Mouse (Mus musculus) lung, adult 2 months (tissue): ENCODE results near the gene Fh1. TPM values are rescaled to one million over a fixed set of nuclear protein-coding genes. Genes with fewer than 3 reads are reported as not detected.

Source experiments
- DNase-seq: peaks from one replicate; pipeline ENCODE4 v3.0.0; 2022
- H3K4me1 ChIP-seq: fragments of 200-500 bp; 2 replicates; pipeline ENCODE4 v1.6.1; 2011; ENCODE audit warnings: low read length; ENCODE audit not compliant: control insufficient read depth, insufficient read depth
- H3K4me3 ChIP-seq: fragments of 200-500 bp; replicated peaks from 2 replicates; pipeline ENCODE3; 2011; ENCODE audit warnings: low read depth, mild to moderate bottlenecking, control low read depth, low read length; ENCODE audit errors: extremely low read depth
- CTCF ChIP-seq: fragments of 200-500 bp; IDR thresholded peaks from 2 replicates; pipeline ENCODE4 v1.5.1; 2011; ENCODE audit warnings: mild to moderate bottlenecking, low read length, control low read depth; ENCODE audit not compliant: insufficient read depth
- POLR2A ChIP-seq: fragments of 200-500 bp; IDR thresholded peaks from 2 replicates; pipeline ENCODE4 v1.6.1; 2011; ENCODE audit warnings: low read depth, mild to moderate bottlenecking, control low read depth, low read length, borderline replicate concordance; ENCODE audit errors: extremely low read depth
- WGBS: fragments of 180-500 bp; shearing (Covaris S2); methylation state at CpG from one replicate; pipeline ENCODE4 v1.1.7; 2018; 5-methylcytosine and 5-hydroxymethylcytosine counted together
- polyA plus RNA-seq: library from polyadenylated mRNA; depleted of rRNA; stranded (reverse); fragments of >200 nt; gene quantifications from 2 replicates; pipeline ENCODE4 v1.2.3, GENCODE M21; 2012; rRNA removed

Gene Fh1
- polyA plus RNA-seq, 1 experiment, result 25.1 TPM

GRCm38 (mm10) chr1:175550586-175550985 lies 74.8 kb downstream of the Fh1 start:
- TF ChIP-seq POLR2A, result no peak
- TF ChIP-seq CTCF, result no peak
- no peak overlapping the region for H3K4me3 ChIP-seq
- no peak for DNase-seq
- H3K4me1 ChIP-seq, result no peaks in the 10 kb centered on the region
- 73% methylated on average over 1 of the region's 1 CpGs for WGBS

Other genes starting within 250 kb of the Fh1 start
- 0.07 and 0.45 TPM in 2 replicates for gene Rgs7, start 133.1 kb downstream of the Fh1 start, polyA plus RNA-seq
- 1.1 and 1.8 TPM in 2 replicates for gene Kmo, start 5.3 kb downstream of the Fh1 start, polyA plus RNA-seq
- 1.7 and 3.6 TPM in 2 replicates for gene Opn3, start 67.1 kb upstream of the Fh1 start, polyA plus RNA-seq
- 8.0 and 16.3 TPM in 2 replicates for gene Chml, start 67.3 kb upstream of the Fh1 start, polyA plus RNA-seq
- gene Wdr64, start 73.0 kb upstream of the Fh1 start, polyA plus RNA-seq, result not detected in 2 replicates